Mouse (Mus musculus): ENCODE data around the gene Gm28051. TPM values are rescaled to one million over a fixed set of nuclear protein-coding genes. Genes with fewer than 3 reads are reported as not detected.
A peak's percentile ranks its signal among the peaks of the same experiment; 100 is the strongest.

The Gm28051 gene
- not detected in 2 replicates for polyA plus RNA-seq (2016; fragmentation: Nextera tagmentation; extraction: Ambion mirVana)

DNA sequence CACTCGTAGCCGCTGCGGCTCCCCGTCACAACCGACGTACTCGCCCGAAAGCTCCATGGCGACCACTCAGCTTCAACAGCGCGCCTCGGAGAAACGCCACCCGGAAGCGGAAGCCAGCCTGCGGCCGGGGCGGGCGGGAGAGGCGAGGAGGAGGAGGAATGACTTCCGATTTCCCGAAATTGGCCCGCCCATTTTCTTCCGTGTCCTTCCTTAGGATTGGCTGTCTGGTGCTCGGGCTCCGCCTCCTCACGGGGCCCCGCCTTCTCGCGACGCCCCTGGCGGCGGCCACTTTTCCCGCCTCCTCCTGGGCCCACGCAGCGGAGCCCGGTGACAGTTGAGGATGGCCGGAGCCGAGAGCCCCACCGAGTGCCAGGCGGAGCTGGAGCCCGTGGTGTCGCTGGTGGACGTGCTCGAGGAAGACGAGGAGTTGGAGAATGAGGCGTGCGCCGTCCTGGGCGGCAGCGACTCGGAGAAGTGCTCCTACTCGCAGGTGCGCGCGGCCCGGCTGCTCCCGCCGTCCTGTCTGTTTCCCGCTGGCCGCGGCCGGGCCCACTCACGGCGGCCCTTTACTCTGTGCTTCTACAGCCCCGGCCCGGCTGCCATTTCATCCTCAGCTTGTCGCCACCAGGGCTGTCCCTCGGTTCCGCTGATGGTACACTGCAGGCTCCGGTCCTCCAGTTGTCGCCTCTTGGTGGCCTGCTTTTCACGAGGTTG is at the start of gene Gm28051, which contains the start of the genes Gon7 and Ubr7:
Gene Gm28051 (minus strand): TSS at position 77 of the 714 bp plus-strand sequence.
Gene Gon7 (minus strand): TSS at position 115 of the 714 bp plus-strand sequence.
Gene Ubr7 (plus strand): TSS at position 279 of the 714 bp plus-strand sequence.
- ATAC-seq (ENCODE audit: low FRiP score, low read depth) = peak; percentile 98
- WGBS = under 1% methylated on average over 73 of the region's 73 CpGs
- peak within 1 kb of the TSS; percentile 59; the same call in 1 of the 2 replicates for H3K27ac ChIP-seq
- H3K36me3 ChIP-seq = peaks cover 5% of the 10 kb centered on the region
- H3K4me2 ChIP-seq (replicated peaks) = peak within 1 kb of the TSS; percentile 90
- H3K9me3 ChIP-seq = no peaks in the 10 kb centered on the region
- peaks cover 19% of the 10 kb centered on the region for H3K4me1 ChIP-seq
- H3K27me3 ChIP-seq (replicated peaks) = no peaks in the 10 kb centered on the region
- H3K4me3 ChIP-seq = peak within 1 kb of the TSS; percentile 82
- H3K9ac ChIP-seq = peak within 1 kb of the TSS; percentile 69

DNA sequence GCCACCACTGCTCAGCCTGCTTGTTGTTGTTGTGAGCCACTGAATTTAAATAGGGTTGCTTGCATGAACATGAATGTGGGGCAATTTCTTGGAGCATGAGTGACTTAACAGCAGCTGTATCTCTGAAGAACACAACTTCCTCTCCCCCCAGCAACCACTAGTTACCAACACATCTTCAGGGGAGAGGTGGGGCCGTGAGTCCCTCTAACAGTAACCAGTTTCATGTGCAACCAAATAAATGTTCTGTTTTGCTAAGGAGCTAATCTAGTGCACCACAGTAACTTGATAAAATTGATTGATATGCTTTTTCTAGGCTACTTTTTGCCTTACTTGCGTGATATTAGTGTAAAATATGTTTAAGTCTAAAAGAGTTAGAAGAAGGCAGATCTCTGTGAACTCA is 42.0 kb upstream of the Gm28051 start:
- no peaks in the 10 kb centered on the region for H3K9me3 ChIP-seq
- ATAC-seq (ENCODE audit: low FRiP score, low read depth) = no peak
- 94% methylated on average over 2 of the region's 2 CpGs for WGBS
- H3K4me1 ChIP-seq = no peaks in the 10 kb centered on the region
- no peak overlapping the region for H3K4me3 ChIP-seq
- H3K27ac ChIP-seq = no peak overlapping the region
- H3K27me3 ChIP-seq (replicated peaks) = no peaks in the 10 kb centered on the region
- no peak overlapping the region for H3K4me2 ChIP-seq (replicated peaks)
- peaks cover 5% of the 10 kb centered on the region for H3K36me3 ChIP-seq
- no peak overlapping the region for H3K9ac ChIP-seq

GRCm38 (mm10) chr12:102787927-102788326 is 30.4 kb upstream of the Gm28051 start:
- Histone ChIP-seq H3K36me3 (peaks cover 59% of the 10 kb centered on the region), H3K27me3 (replicated peaks) (no peaks in the 10 kb centered on the region), H3K9ac (no peak overlapping the region), H3K4me3 (no peak overlapping the region), H3K27ac (no peak overlapping the region), H3K4me1 (no peaks in the 10 kb centered on the region), H3K9me3 (no peaks in the 10 kb centered on the region), H3K4me2 (replicated peaks) (no peak overlapping the region)
- WGBS = 91% methylated on average over 7 of the region's 7 CpGs
- no peak for ATAC-seq (ENCODE audit: low FRiP score, low read depth)

- Histone ChIP-seq H3K36me3 (peaks cover 45% of the 10 kb centered on the region), H3K4me3 (no peak overlapping the region), H3K4me1 (no peaks in the 10 kb centered on the region), H3K9ac (no peak overlapping the region), H3K9me3 (no peaks in the 10 kb centered on the region), H3K27ac (no peak overlapping the region), H3K27me3 (replicated peaks) (no peaks in the 10 kb centered on the region), H3K4me2 (replicated peaks) (no peak overlapping the region)
- ATAC-seq (ENCODE audit: low FRiP score, low read depth) = no peak
- 72% methylated on average over 5 of the region's 5 CpGs for WGBS
These were observed 28.0 kb upstream of the Gm28051 start for GRCm38 (mm10) chr12:102785593-102785985.

DNA sequence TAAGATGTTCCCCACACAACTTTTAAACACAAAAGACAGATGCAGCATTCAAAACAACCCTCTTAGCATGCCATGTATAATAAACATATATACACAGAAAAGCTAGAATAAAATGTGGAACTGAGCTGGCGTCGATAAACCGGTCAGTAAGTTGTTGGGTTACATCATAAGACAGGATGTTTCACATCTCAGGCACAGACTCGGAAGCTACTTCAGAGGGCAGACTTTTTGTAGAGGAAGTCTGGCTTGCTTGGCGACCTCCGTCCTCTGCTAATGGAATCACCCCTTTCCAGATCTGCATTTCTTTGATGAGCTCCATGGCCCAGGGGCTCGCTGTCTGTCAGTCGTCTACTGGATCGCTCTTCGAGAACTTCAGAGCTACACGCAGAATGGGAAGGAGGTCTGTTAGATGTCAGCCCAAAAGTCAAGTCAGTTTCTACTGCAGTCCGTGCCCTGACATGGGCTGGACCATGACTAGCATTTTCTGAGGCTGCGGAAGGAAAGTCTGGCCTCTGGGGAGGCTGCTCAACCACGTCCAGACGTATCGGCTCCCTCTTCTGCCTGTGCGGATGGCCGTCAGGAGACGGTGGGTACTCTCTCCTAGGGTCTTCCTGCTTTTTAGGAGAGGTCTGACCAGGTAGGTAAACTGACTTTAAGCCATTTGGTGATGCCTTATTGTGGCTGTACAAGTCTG is 27.5 kb upstream of the Gm28051 start:
- no peak overlapping the region for H3K9ac ChIP-seq
- ATAC-seq (ENCODE audit: low FRiP score, low read depth) = no peak
- no peak overlapping the region for H3K4me3 ChIP-seq
- no peak overlapping the region for H3K4me2 ChIP-seq (replicated peaks)
- 88% methylated on average over 19 of the region's 19 CpGs for WGBS
- no peak overlapping the region for H3K27ac ChIP-seq
- H3K4me1 ChIP-seq = no peaks in the 10 kb centered on the region
- no peaks in the 10 kb centered on the region for H3K27me3 ChIP-seq (replicated peaks)
- no peaks in the 10 kb centered on the region for H3K9me3 ChIP-seq
- peaks cover 40% of the 10 kb centered on the region for H3K36me3 ChIP-seq

- H3K27ac ChIP-seq = no peak overlapping the region
- H3K27me3 ChIP-seq (replicated peaks) = no peaks in the 10 kb centered on the region
- WGBS = 98% methylated on average over 5 of the region's 5 CpGs
- no peaks in the 10 kb centered on the region for H3K4me1 ChIP-seq
- no peak overlapping the region for H3K9ac ChIP-seq
- ATAC-seq (ENCODE audit: low FRiP score, low read depth) = no peak
- no peak overlapping the region for H3K4me3 ChIP-seq
- peaks cover 29% of the 10 kb centered on the region for H3K36me3 ChIP-seq
- H3K4me2 ChIP-seq (replicated peaks) = no peak overlapping the region
- no peaks in the 10 kb centered on the region for H3K9me3 ChIP-seq
These were observed 25.3 kb upstream of the Gm28051 start for GRCm38 (mm10) chr12:102782841-102783240.

- Histone ChIP-seq H3K27ac (no peak overlapping the region), H3K4me2 (replicated peaks) (no peak overlapping the region), H3K9me3 (no peaks in the 10 kb centered on the region), H3K36me3 (peaks cover 42% of the 10 kb centered on the region), H3K4me3 (no peak overlapping the region), H3K9ac (no peak overlapping the region), H3K4me1 (no peaks in the 10 kb centered on the region), H3K27me3 (replicated peaks) (no peaks in the 10 kb centered on the region)
- 49% methylated on average over 3 of the region's 3 CpGs for WGBS
- ATAC-seq (ENCODE audit: low FRiP score, low read depth) = no peak
These were observed 21.9 kb upstream of the Gm28051 start for GRCm38 (mm10) chr12:102779452-102779851.

- H3K27ac ChIP-seq = no peak overlapping the region
- ATAC-seq (ENCODE audit: low FRiP score, low read depth) = no peak
- WGBS = 90% methylated on average over 5 of the region's 5 CpGs
- H3K27me3 ChIP-seq (replicated peaks) = no peaks in the 10 kb centered on the region
- H3K4me1 ChIP-seq = no peaks in the 10 kb centered on the region
- no peak overlapping the region for H3K4me3 ChIP-seq
- no peak overlapping the region for H3K4me2 ChIP-seq (replicated peaks)
- H3K9me3 ChIP-seq = no peaks in the 10 kb centered on the region
- H3K36me3 ChIP-seq = peaks cover 48% of the 10 kb centered on the region
- H3K9ac ChIP-seq = no peak overlapping the region
These were observed 20.6 kb upstream of the Gm28051 start for GRCm38 (mm10) chr12:102778151-102778550.

- Histone ChIP-seq H3K9me3 (no peaks in the 10 kb centered on the region), H3K36me3 (peaks cover 63% of the 10 kb centered on the region), H3K9ac (no peak overlapping the region), H3K27ac (no peak overlapping the region), H3K4me3 (no peak overlapping the region), H3K4me2 (replicated peaks) (no peak overlapping the region), H3K27me3 (replicated peaks) (no peaks in the 10 kb centered on the region), H3K4me1 (no peaks in the 10 kb centered on the region)
- 94% methylated on average over 14 of the region's 14 CpGs for WGBS
- no peak for ATAC-seq (ENCODE audit: low FRiP score, low read depth)
These were observed 18.5 kb upstream of the Gm28051 start for GRCm38 (mm10) chr12:102776035-102776434.

GRCm38 (mm10) chr12:102772676-102773075 is 15.1 kb upstream of the Gm28051 start:
- no peak for ATAC-seq (ENCODE audit: low FRiP score, low read depth)
- WGBS = 95% methylated on average over 5 of the region's 5 CpGs
- H3K36me3 ChIP-seq = peaks cover 91% of the 10 kb centered on the region
- no peak overlapping the region for H3K4me3 ChIP-seq
- H3K27me3 ChIP-seq (replicated peaks) = no peaks in the 10 kb centered on the region
- no peaks in the 10 kb centered on the region for H3K4me1 ChIP-seq
- no peaks in the 10 kb centered on the region for H3K9me3 ChIP-seq
- no peak overlapping the region for H3K4me2 ChIP-seq (replicated peaks)
- no peak overlapping the region for H3K27ac ChIP-seq
- no peak overlapping the region for H3K9ac ChIP-seq

GRCm38 (mm10) chr12:102771601-102772000 is 14.0 kb upstream of the Gm28051 start:
- ATAC-seq (ENCODE audit: low FRiP score, low read depth) = no peak
- 95% methylated on average over 8 of the region's 8 CpGs for WGBS
- Histone ChIP-seq H3K9me3 (no peaks in the 10 kb centered on the region), H3K9ac (no peak overlapping the region), H3K27ac (no peak overlapping the region), H3K36me3 (peaks cover 90% of the 10 kb centered on the region), H3K27me3 (replicated peaks) (no peaks in the 10 kb centered on the region), H3K4me1 (no peaks in the 10 kb centered on the region), H3K4me2 (replicated peaks) (no peak overlapping the region), H3K4me3 (no peak overlapping the region)

GRCm38 (mm10) chr12:102769000-102769399 is 11.4 kb upstream of the Gm28051 start:
- Histone ChIP-seq H3K36me3 (peaks cover 79% of the 10 kb centered on the region), H3K27me3 (replicated peaks) (no peaks in the 10 kb centered on the region), H3K27ac (no peak overlapping the region), H3K9me3 (no peaks in the 10 kb centered on the region), H3K9ac (no peak overlapping the region), H3K4me1 (no peaks in the 10 kb centered on the region), H3K4me3 (no peak overlapping the region), H3K4me2 (replicated peaks) (no peak overlapping the region)
- no peak for ATAC-seq (ENCODE audit: low FRiP score, low read depth)
- WGBS = 95% methylated on average over 4 of the region's 4 CpGs
